Mouse (Mus musculus) intestine, postnatal 0 days (tissue): ENCODE data around the gene Cep112. TPM values are rescaled to one million over a fixed set of nuclear protein-coding genes. Genes with fewer than 3 reads are reported as not detected.

ENCODE experiments used
- ATAC-seq: fragments of 200-750 bp; cut with Nextera tagmentation; 2 replicates; pipeline ENCODE4 v1.8.0; 2017; ENCODE audit warnings: mild to moderate bottlenecking, moderate TSS enrichment, moderate library complexity
- H3K27ac ChIP-seq: fragments of 300-500 bp; sonication (generic); 2 replicates; pipeline ENCODE4 v1.5.1; 2014; ENCODE audit warnings: mild to moderate bottlenecking, low read depth, low read length, moderate library complexity
- H3K27me3 ChIP-seq: fragments of 300-500 bp; sonication (generic); replicated peaks from 2 replicates; pipeline ENCODE4 v1.6.1; 2014; ENCODE audit warnings: low read length, mixed read lengths; ENCODE audit not compliant: control insufficient read depth, insufficient read depth
- H3K36me3 ChIP-seq: fragments of 300-500 bp; sonication (generic); 2 replicates; pipeline ENCODE4 v1.6.1; 2014; ENCODE audit warnings: mild to moderate bottlenecking, moderate library complexity; ENCODE audit not compliant: control insufficient read depth, insufficient read depth
- H3K4me1 ChIP-seq: fragments of 300-500 bp; sonication (generic); replicated peaks from 2 replicates; pipeline ENCODE4 v1.6.1; 2014; ENCODE audit warnings: antibody characterized with exemption, low read length, mixed read lengths; ENCODE audit not compliant: control insufficient read depth, insufficient read depth
- H3K4me2 ChIP-seq: fragments of 300-500 bp; sonication (generic); replicated peaks from 2 replicates; pipeline ENCODE4 v1.6.1; 2014; ENCODE audit warnings: low read depth, mild to moderate bottlenecking, moderate library complexity
- H3K4me3 ChIP-seq: fragments of 300-500 bp; sonication (generic); 2 replicates; pipeline ENCODE4 v1.5.1; 2014; ENCODE audit warnings: low read depth, low read length
- H3K9ac ChIP-seq: fragments of 300-500 bp; sonication (generic); 2 replicates; pipeline ENCODE4 v1.6.1; 2014; ENCODE audit warnings: mild to moderate bottlenecking, low read depth, low read length
- H3K9me3 ChIP-seq: fragments of 300-500 bp; sonication (generic); 2 replicates; pipeline ENCODE4 v1.6.1; 2016; ENCODE audit warnings: mixed run types; ENCODE audit not compliant: control insufficient read depth
- CTCF ChIP-seq: sonication (generic); IDR thresholded peaks from 2 replicates; pipeline ENCODE4 v1.5.1; 2016; ENCODE audit warnings: low read depth, mild to moderate bottlenecking, control low read depth, antibody characterized with exemption, moderate library complexity
- WGBS: fragments of 180-500 bp; shearing (Covaris S2); extraction: QIAGEN DNeasy Blood & Tissue Kit; methylation state at CpG from one replicate; pipeline ENCODE4 v1.1.7; 2014; 5-methylcytosine and 5-hydroxymethylcytosine counted together
- polyA plus RNA-seq: library from polyadenylated mRNA; unstranded; fragments of >200 nt; fragmentation: Nextera tagmentation; extraction: Ambion mirVana; gene quantifications from 2 replicates; pipeline ENCODE4 v1.2.1, GENCODE M21; 2015

Gene Cep112
- polyA plus RNA-seq, 1 experiment from 2014 or later: 3.9 TPM

DNA sequence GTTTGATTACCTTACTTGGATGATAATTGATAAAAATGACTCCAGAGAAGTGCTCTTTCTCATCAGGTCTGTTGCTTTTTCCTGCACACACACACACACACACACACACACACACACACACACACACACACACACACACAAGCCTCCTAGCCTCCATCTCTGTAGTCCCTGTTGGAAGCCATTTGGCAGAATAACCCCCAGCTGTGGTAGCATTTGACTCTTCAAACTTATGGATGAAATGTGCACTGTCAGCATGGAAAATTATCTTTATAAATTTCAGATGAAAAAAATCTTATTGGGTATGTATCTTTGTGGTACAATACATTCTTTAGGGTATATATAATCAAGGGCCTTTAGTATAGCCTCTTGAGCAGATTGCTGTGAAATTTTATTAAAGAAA is 181.8 kb downstream of the Cep112 start:
- Histone ChIP-seq H3K9me3 (no peaks in the 10 kb centered on the region), H3K27me3 (no peaks in the 10 kb centered on the region), H3K9ac (no peak overlapping the region), H3K4me1 (no peaks in the 10 kb centered on the region), H3K4me3 (no peak overlapping the region), H3K4me2 (no peak overlapping the region), H3K36me3 (no peaks in the 10 kb centered on the region), H3K27ac (no peak overlapping the region)
- no peak for TF ChIP-seq CTCF
- no peak for ATAC-seq

GRCm38 (mm10) chr11:108620628-108621433 is 195.8 kb downstream of the Cep112 start:
- Histone ChIP-seq H3K27ac (no peak overlapping the region), H3K4me1 (no peaks in the 10 kb centered on the region), H3K36me3 (no peaks in the 10 kb centered on the region), H3K9me3 (no peaks in the 10 kb centered on the region), H3K4me3 (no peak overlapping the region), H3K27me3 (no peaks in the 10 kb centered on the region), H3K9ac (no peak overlapping the region), H3K4me2 (no peak overlapping the region)
- TF ChIP-seq CTCF: no peak
- 83% methylated on average over 7 of the region's 7 CpGs for WGBS
- ATAC-seq: no peak

DNA sequence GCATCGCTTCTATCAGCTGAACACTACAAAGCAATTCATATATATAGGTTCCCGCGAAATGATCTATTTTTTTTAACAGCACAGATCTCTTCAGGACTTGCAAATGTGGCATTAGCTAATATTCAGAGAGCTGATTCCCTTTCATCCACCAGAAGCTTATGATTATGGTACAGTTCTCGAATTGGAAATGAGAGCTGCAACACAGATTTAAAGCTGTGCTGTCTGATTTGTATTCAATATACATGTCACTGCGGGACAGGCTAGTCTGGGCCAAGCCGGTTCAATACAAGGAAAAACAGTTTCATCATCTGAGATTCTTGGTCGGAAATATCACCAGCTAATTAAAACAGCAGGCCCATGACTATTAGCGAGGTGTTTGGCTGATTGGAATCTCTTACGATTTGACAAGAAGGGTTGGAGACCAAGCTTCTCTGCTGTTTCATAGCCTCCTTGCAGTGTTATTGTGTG is 196.5 kb downstream of the Cep112 start:
- Histone ChIP-seq H3K9me3 (no peaks in the 10 kb centered on the region), H3K9ac (no peak overlapping the region), H3K27me3 (no peaks in the 10 kb centered on the region), H3K4me2 (no peak overlapping the region), H3K36me3 (no peaks in the 10 kb centered on the region), H3K27ac (no peak overlapping the region), H3K4me3 (no peak overlapping the region), H3K4me1 (no peaks in the 10 kb centered on the region)
- no peak for TF ChIP-seq CTCF
- 92% methylated on average over 9 of the region's 9 CpGs for WGBS
- ATAC-seq: no peak

DNA sequence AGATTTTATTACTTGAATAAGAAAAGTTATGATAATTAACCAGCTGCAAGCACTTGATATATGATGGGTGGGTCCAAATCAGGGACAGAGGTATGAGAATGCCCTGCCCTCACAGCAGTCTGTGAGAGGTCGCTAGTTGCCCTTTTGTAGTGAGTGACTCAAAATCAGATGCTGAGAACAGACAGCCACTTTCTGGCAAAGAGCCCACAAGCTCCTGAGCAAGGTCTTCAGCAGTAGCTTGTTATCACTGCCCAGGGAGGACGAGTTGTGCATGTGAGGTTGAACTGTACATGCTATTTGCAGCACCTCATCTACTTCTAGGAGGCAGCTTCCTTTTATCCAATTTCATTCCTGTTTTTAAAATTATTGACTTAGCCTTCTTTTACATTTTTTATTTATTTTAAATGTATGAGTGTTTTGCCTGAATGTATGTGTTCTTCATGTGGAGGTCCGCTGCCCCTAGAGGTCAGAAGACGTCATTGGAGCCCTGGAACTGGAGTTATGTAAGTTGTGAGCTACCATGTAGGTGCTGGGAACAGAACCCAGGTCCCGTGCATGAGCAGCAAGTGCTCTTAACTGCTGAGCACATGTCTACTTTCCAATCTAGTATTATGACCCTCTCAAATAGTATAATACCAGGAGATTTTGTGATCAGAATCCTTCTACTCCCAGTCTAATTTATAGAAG is 200.7 kb downstream of the Cep112 start:
- 81% methylated on average over 5 of the region's 5 CpGs for WGBS
- no peaks in the 10 kb centered on the region for H3K4me1 ChIP-seq
- no peaks in the 10 kb centered on the region for H3K36me3 ChIP-seq
- no peak for ATAC-seq
- no peaks in the 10 kb centered on the region for H3K27me3 ChIP-seq
- TF ChIP-seq CTCF: peak; percentile 28
- no peak overlapping the region for H3K4me3 ChIP-seq
- H3K27ac ChIP-seq: no peak overlapping the region
- H3K9me3 ChIP-seq: no peaks in the 10 kb centered on the region
- H3K4me2 ChIP-seq: no peak overlapping the region
- H3K9ac ChIP-seq: no peak overlapping the region

DNA sequence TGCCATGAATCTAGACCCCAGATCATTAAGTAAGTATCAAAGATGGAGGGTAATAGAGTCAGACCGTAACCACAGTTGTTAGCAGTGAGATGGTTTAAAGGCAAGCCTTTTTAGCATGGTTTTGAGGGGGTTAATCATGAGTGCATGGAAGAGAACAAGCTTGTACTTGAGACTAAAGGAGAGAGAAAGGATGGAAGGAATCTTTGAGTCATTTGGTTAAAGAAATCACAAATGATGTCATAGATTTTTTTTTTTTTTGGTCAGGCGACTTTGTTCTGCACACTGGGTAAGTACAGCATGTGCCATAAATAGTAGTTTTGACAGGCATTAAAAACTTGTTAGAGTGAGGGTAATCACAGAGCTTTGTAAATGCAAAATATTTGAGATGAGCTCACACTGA is 212.8 kb downstream of the Cep112 start:
- Histone ChIP-seq H3K9ac (no peak overlapping the region), H3K4me3 (no peak overlapping the region), H3K4me2 (no peak overlapping the region), H3K4me1 (no peaks in the 10 kb centered on the region), H3K9me3 (no peaks in the 10 kb centered on the region), H3K27ac (no peak overlapping the region), H3K27me3 (no peaks in the 10 kb centered on the region), H3K36me3 (no peaks in the 10 kb centered on the region)
- WGBS: 73% methylated on average over 2 of the region's 2 CpGs
- no peak for TF ChIP-seq CTCF
- ATAC-seq: no peak

GRCm38 (mm10) chr11:108655574-108655973 is 230.6 kb downstream of the Cep112 start:
- ATAC-seq: no peak
- Histone ChIP-seq H3K27ac (no peak overlapping the region), H3K27me3 (no peaks in the 10 kb centered on the region), H3K9ac (no peak overlapping the region), H3K4me3 (no peak overlapping the region), H3K9me3 (no peaks in the 10 kb centered on the region), H3K4me2 (no peak overlapping the region), H3K4me1 (no peaks in the 10 kb centered on the region), H3K36me3 (no peaks in the 10 kb centered on the region)
- WGBS: 57% methylated on average over 2 of the region's 2 CpGs
- TF ChIP-seq CTCF: no peak
